8 mouse cellular contexts compared by ENCODE assay signal in genomic region chr2:91068162-91068871, GRCm38 (mm10). TPM values are rescaled to one million over a fixed set of nuclear protein-coding genes. Genes with fewer than 3 reads are reported as not detected.
DNase-seq lines count a peak whose midpoint lies in the region; ATAC-seq and TF ChIP-seq lines count a peak whose summit lies in the region.

No protein-coding gene starts in this region.

- H3K4me1 ChIP-seq in kidney, embryonic 16.5 days (ENCODE audit: insufficient read depth, low read length): peaks cover 20% of the 10 kb centered on the region
- peaks cover 24% of the 10 kb centered on the region for H3K4me1 ChIP-seq in forebrain, embryonic 12.5 days
- H3K4me1 ChIP-seq in kidney, postnatal 0 days (replicated peaks; ENCODE audit: insufficient read depth, low read length): peaks cover 18% of the 10 kb centered on the region

- peak overlapping the region; percentile 4 for H3ac ChIP-seq in myocyte (ENCODE audit: control insufficient read depth, insufficient read length)

- no peak overlapping the region for H3K27ac ChIP-seq in kidney, embryonic 16.5 days (ENCODE audit: low read length)
- no peak overlapping the region for H3K27ac ChIP-seq in forebrain, embryonic 12.5 days
- 0 out of 2 replicates have a peak overlapping the region, but pooled peaks have one; percentile 31 for H3K27ac ChIP-seq in kidney, postnatal 0 days

- 50% methylated on average over 13 of the region's 13 CpGs for WGBS in kidney, embryonic 16.5 days
- WGBS in forebrain, embryonic 12.5 days: 64% methylated on average over 13 of the region's 13 CpGs
- 59% methylated on average over 13 of the region's 13 CpGs for WGBS in kidney, postnatal 0 days

- H3K9me3 ChIP-seq in kidney, embryonic 16.5 days (ENCODE audit: low read length): no peaks in the 10 kb centered on the region
- no peaks in the 10 kb centered on the region for H3K9me3 ChIP-seq in forebrain, embryonic 12.5 days
- H3K9me3 ChIP-seq in kidney, postnatal 0 days (replicated peaks; ENCODE audit: low read length): no peaks in the 10 kb centered on the region

- H3K9ac ChIP-seq in kidney, embryonic 16.5 days (replicated peaks; ENCODE audit: low read length): peak overlapping the region; percentile 81
- 0 out of 2 replicates have a peak overlapping the region, but pooled peaks have one; percentile 18 for H3K9ac ChIP-seq in forebrain, embryonic 12.5 days
- H3K9ac ChIP-seq in kidney, postnatal 0 days (ENCODE audit: low read depth, low read length): 0 out of 2 replicates have a peak overlapping the region, but pooled peaks have one; percentile 62

- H3K36me3 ChIP-seq in kidney, embryonic 16.5 days (ENCODE audit: insufficient read depth, low read length): peaks cover 28% of the 10 kb centered on the region
- peaks cover 23% of the 10 kb centered on the region for H3K36me3 ChIP-seq in forebrain, embryonic 12.5 days (replicated peaks)
- H3K36me3 ChIP-seq in kidney, postnatal 0 days (ENCODE audit: insufficient read depth, low read length): peaks cover 19% of the 10 kb centered on the region; the same call in 1 of the 2 replicates
- H3K36me3 ChIP-seq in myocyte (ENCODE audit: control insufficient read depth, insufficient read depth): peaks cover 4% of the 10 kb centered on the region

- no peak for TF ChIP-seq CTCF in kidney, postnatal 0 days (IDR thresholded peaks at IDR 0.05; ENCODE audit: low read depth)

- no peaks in the 10 kb centered on the region for H3K79me2 ChIP-seq in myocyte (ENCODE audit: control insufficient read depth, insufficient read depth)

- peak; percentile 17 for TF ChIP-seq POLR2A in myocyte (IDR thresholded peaks at IDR 0.05; ENCODE audit: insufficient read length, low read depth)

- ATAC-seq in kidney, embryonic 16.5 days (ENCODE audit: low FRiP score, low TSS enrichment): no peak
- ATAC-seq in forebrain, embryonic 12.5 days (ENCODE audit: low FRiP score): no peak
- ATAC-seq in kidney, postnatal 0 days (replicated peaks; ENCODE audit: low FRiP score, low read depth): no peak

- peak overlapping the region; percentile 74 for H3K4me3 ChIP-seq in kidney, embryonic 16.5 days (ENCODE audit: low read length)
- H3K4me3 ChIP-seq in forebrain, embryonic 12.5 days (replicated peaks): peak overlapping the region; percentile 73
- H3K4me3 ChIP-seq in kidney, postnatal 0 days (replicated peaks; ENCODE audit: low read depth, low read length): peak overlapping the region; percentile 53; the same call in 1 of the 2 replicates
- peak overlapping the region; percentile 35 for H3K4me3 ChIP-seq in myocyte

- H3K4me2 ChIP-seq in kidney, embryonic 16.5 days (replicated peaks; ENCODE audit: low read depth, low read length): peak overlapping the region; percentile 92
- H3K4me2 ChIP-seq in forebrain, embryonic 12.5 days: peak overlapping the region; percentile 82
- peak overlapping the region; percentile 82 for H3K4me2 ChIP-seq in kidney, postnatal 0 days (ENCODE audit: low read length)
- H3K4me2 ChIP-seq in myocyte (ENCODE audit: low read depth): peak overlapping the region; percentile 80

- H3K27me3 ChIP-seq in kidney, embryonic 16.5 days (ENCODE audit: insufficient read depth, low read length): no peaks in the 10 kb centered on the region
- no peaks in the 10 kb centered on the region; the same call in 1 of the 2 replicates for H3K27me3 ChIP-seq in forebrain, embryonic 12.5 days
- no peaks in the 10 kb centered on the region for H3K27me3 ChIP-seq in kidney, postnatal 0 days (ENCODE audit: insufficient read depth, low read length)
- H3K27me3 ChIP-seq in myocyte (ENCODE audit: control insufficient read depth, insufficient read depth, insufficient read length): no peaks in the 10 kb centered on the region

- no peak for DNase-seq in kidney, postnatal 36 days
- DNase-seq in kidney, postnatal 0 days (ENCODE audit: low spot score): no peak
- no peak for DNase-seq in thymus, postnatal 4 days
- no peak for DNase-seq in right cerebral cortex, postnatal 10 days (ENCODE audit: low spot score in 2 of 2)
- DNase-seq in left cerebral cortex, adult 11 months (ENCODE audit: low spot score): no peak

TF ChIP-seq in myocyte, 11 proteins besides CTCF, POLR2A, EP300 and RAD21:
- TF ChIP-seq POLR2AphosphoS2 (IDR thresholded peaks at IDR 0.05; ENCODE audit: insufficient read length, low read depth) (peak; percentile 59), TCF3 (IDR thresholded peaks at IDR 0.05; ENCODE audit: insufficient read length, low read depth) (no peak)

RNA-seq across cellular contexts. Expression of gene Slc39a13, which starts 1.9 kb away (rescaled TPM):
- polyA plus RNA-seq in kidney, embryonic 16.5 days (2015; fragmentation: Nextera tagmentation; extraction: Ambion mirVana): 44.6 and 57.9 TPM in 2 replicates
- 22.6 and 24.3 TPM in 2 replicates for polyA plus RNA-seq in forebrain, embryonic 12.5 days (2016; fragmentation: Nextera tagmentation; extraction: Ambion mirVana)
- polyA plus RNA-seq in kidney, postnatal 0 days (2015; fragmentation: Nextera tagmentation; extraction: Ambion mirVana): 39.9 and 41.8 TPM in 2 replicates
- 41.1 TPM for polyA plus RNA-seq in myocyte (2012; fragmentation: generic; extraction: Trizol)

RNA-seq across cellular contexts. Expression of gene Spi1, which starts 13.9 kb away (rescaled TPM):
- polyA plus RNA-seq in kidney, embryonic 16.5 days (2015; fragmentation: Nextera tagmentation; extraction: Ambion mirVana): 3.3 and 4.2 TPM in 2 replicates
- polyA plus RNA-seq in forebrain, embryonic 12.5 days (2016; fragmentation: Nextera tagmentation; extraction: Ambion mirVana): 1.7 and 2.7 TPM in 2 replicates
- 4.4 and 6.0 TPM in 2 replicates for polyA plus RNA-seq in kidney, postnatal 0 days (2015; fragmentation: Nextera tagmentation; extraction: Ambion mirVana)
- polyA plus RNA-seq in myocyte (2012; fragmentation: generic; extraction: Trizol): 0.04 TPM

RNA-seq across cellular contexts. Expression of gene Psmc3, which starts 14.5 kb away (rescaled TPM):
- polyA plus RNA-seq in kidney, embryonic 16.5 days (2015; fragmentation: Nextera tagmentation; extraction: Ambion mirVana): 357 and 361 TPM in 2 replicates
- 294 and 301 TPM in 2 replicates for polyA plus RNA-seq in forebrain, embryonic 12.5 days (2016; fragmentation: Nextera tagmentation; extraction: Ambion mirVana)
- polyA plus RNA-seq in kidney, postnatal 0 days (2015; fragmentation: Nextera tagmentation; extraction: Ambion mirVana): 287 and 307 TPM in 2 replicates
- polyA plus RNA-seq in myocyte (2012; fragmentation: generic; extraction: Trizol): 688 TPM

RNA-seq across cellular contexts. Expression of gene Rapsn, which starts 32.9 kb away (rescaled TPM):
- polyA plus RNA-seq in kidney, embryonic 16.5 days (2015; fragmentation: Nextera tagmentation; extraction: Ambion mirVana): 2.4 and 3.0 TPM in 2 replicates
- 1.9 and 2.6 TPM in 2 replicates for polyA plus RNA-seq in forebrain, embryonic 12.5 days (2016; fragmentation: Nextera tagmentation; extraction: Ambion mirVana)
- 5.7 and 6.1 TPM in 2 replicates for polyA plus RNA-seq in kidney, postnatal 0 days (2015; fragmentation: Nextera tagmentation; extraction: Ambion mirVana)
- polyA plus RNA-seq in myocyte (2012; fragmentation: generic; extraction: Trizol): 199 TPM

RNA-seq across cellular contexts. Expression of gene Mybpc3, which starts 49.6 kb away (rescaled TPM):
- 0.30 and 0.44 TPM in 2 replicates for polyA plus RNA-seq in kidney, embryonic 16.5 days (2015; fragmentation: Nextera tagmentation; extraction: Ambion mirVana)
- 0.14 and 0.19 TPM in 2 replicates for polyA plus RNA-seq in forebrain, embryonic 12.5 days (2016; fragmentation: Nextera tagmentation; extraction: Ambion mirVana)
- polyA plus RNA-seq in kidney, postnatal 0 days (2015; fragmentation: Nextera tagmentation; extraction: Ambion mirVana): 0.08 and 0.13 TPM in 2 replicates
- polyA plus RNA-seq in myocyte (2012; fragmentation: generic; extraction: Trizol): 0.05 TPM

Comparison
In these comparisons a context has a peak if more than half of its experiments do, and no peak if none do; other contexts are left out.
1. H3K9ac ChIP-seq: peak in every context shown above with its lines; median percentile 81 in kidney, embryonic 16.5 days; 62 in kidney, postnatal 0 days; 18 in forebrain, embryonic 12.5 days.